Mouse (Mus musculus) cortical plate, adult 2 months (tissue): ENCODE measurements at regions not wholly inside any gene's neighbourhood (a gene's known extent, or its start where the extent isn't known, plus 50 kb on each side); places are given as distances from the start of the nearest gene placed in this dataset.

Experiments used
- CTCF ChIP-seq: fragments of 200-500 bp; IDR thresholded peaks from 2 replicates; pipeline ENCODE4 v1.5.1; 2011; ENCODE audit warnings: mild to moderate bottlenecking, control low read depth, low read length; ENCODE audit not compliant: insufficient read depth; ENCODE audit errors: extremely low read depth
- POLR2A ChIP-seq: fragments of 200-500 bp; IDR thresholded peaks from 2 replicates; pipeline ENCODE4 v1.6.1; 2011; ENCODE audit warnings: mild to moderate bottlenecking, low read length, control low read depth; ENCODE audit not compliant: insufficient read depth; ENCODE audit errors: extremely low read depth

DNA sequence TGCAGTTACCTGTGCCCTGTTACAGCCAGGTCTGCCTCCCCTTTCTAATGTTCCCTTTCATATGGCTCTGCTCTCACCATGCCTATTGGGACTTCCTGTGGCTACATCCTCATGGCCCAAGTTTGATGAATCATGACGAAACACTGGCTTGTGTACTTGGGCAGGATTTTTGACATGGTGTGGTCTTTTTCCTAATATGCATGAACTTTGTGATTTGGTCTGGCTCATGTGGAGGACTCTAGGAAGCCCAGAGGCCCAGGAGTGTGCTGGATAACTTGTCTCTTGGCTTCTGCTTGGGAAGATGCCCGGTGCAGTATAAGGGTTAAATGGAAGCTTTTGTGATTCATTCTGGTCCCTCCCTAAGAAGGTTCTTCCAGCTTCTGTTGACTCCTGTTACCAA, 184.0 kb upstream of the Bcl6 start:
- TF ChIP-seq POLR2A (no peak), CTCF (no peak)
